Mouse (Mus musculus): ENCODE data around the gene Epp13.
A peak's percentile ranks its signal among the peaks of the same experiment; 100 is the strongest.
"Not testable (repeated sequence)": the region's sequence is repeated elsewhere in the genome, so short reads cannot be mapped to it uniquely, and the experiment has no call there.

Gene Epp13

GRCm38 (mm10) chr7:6252410-6252809, at the start of gene Epp13:
Gene Epp13 (plus strand): TSS chr7:6252710.
- no peak for DNase-seq (ENCODE audit: low spot score in 2 of 2)

GRCm38 (mm10) chr7:6204200-6204599, 48.3 kb upstream of the Epp13 start:
- no peak for DNase-seq (ENCODE audit: low spot score in 2 of 2)

GRCm38 (mm10) chr7:6213144-6213543, 39.4 kb upstream of the Epp13 start:
- no peak for DNase-seq (ENCODE audit: low spot score in 2 of 2)

- not testable (repeated sequence) for DNase-seq (ENCODE audit: low spot score in 2 of 2)
Observed at GRCm38 (mm10) chr7:6214691-6215090, 37.8 kb upstream of the Epp13 start.

- DNase-seq (ENCODE audit: low spot score in 2 of 2) = no peak
Observed at GRCm38 (mm10) chr7:6220147-6220546, 32.4 kb upstream of the Epp13 start.

- no peak for DNase-seq (ENCODE audit: low spot score in 2 of 2)
Observed at GRCm38 (mm10) chr7:6221978-6222377, 30.5 kb upstream of the Epp13 start, which contains the start of gene Zscan5b. Gene Zscan5b (plus strand): TSS chr7:6222278.

GRCm38 (mm10) chr7:6228491-6228890, 24.0 kb upstream of the Epp13 start:
- DNase-seq (ENCODE audit: low spot score in 2 of 2) = not testable (repeated sequence)

GRCm38 (mm10) chr7:6239787-6240186, 12.7 kb upstream of the Epp13 start:
- DNase-seq (ENCODE audit: low spot score in 2 of 2) = no peak

- DNase-seq (ENCODE audit: low spot score in 2 of 2) = peak in 1 of 2 experiments; percentile 8
Observed at GRCm38 (mm10) chr7:6240841-6241425, 11.6 kb upstream of the Epp13 start.

GRCm38 (mm10) chr7:6244361-6245292, 7.9 kb upstream of the Epp13 start:
- DNase-seq (ENCODE audit: low spot score in 2 of 2) = no peak

GRCm38 (mm10) chr7:6254451-6254850, 1.9 kb downstream of the Epp13 start:
- DNase-seq (ENCODE audit: low spot score in 2 of 2) = no peak

GRCm38 (mm10) chr7:6257386-6257785, 4.9 kb downstream of the Epp13 start:
- DNase-seq (ENCODE audit: low spot score in 2 of 2) = no peak

- DNase-seq (ENCODE audit: low spot score in 2 of 2) = no peak
Observed at GRCm38 (mm10) chr7:6258232-6259220, 6.0 kb downstream of the Epp13 start.

GRCm38 (mm10) chr7:6260004-6260403, 7.5 kb downstream of the Epp13 start:
- not testable (repeated sequence) for DNase-seq (ENCODE audit: low spot score in 2 of 2)

- DNase-seq (ENCODE audit: low spot score in 2 of 2) = no peak
Observed at GRCm38 (mm10) chr7:6262120-6262519, 9.6 kb downstream of the Epp13 start.

- DNase-seq (ENCODE audit: low spot score in 2 of 2) = no peak
Observed at GRCm38 (mm10) chr7:6262984-6263383, 10.5 kb downstream of the Epp13 start.

GRCm38 (mm10) chr7:6265695-6266094, 13.2 kb downstream of the Epp13 start:
- no peak for DNase-seq (ENCODE audit: low spot score in 2 of 2)

GRCm38 (mm10) chr7:6277906-6278305, 25.4 kb downstream of the Epp13 start:
- DNase-seq (ENCODE audit: low spot score in 2 of 2) = no peak

- no peak for DNase-seq (ENCODE audit: low spot score in 2 of 2)
Observed at GRCm38 (mm10) chr7:6282749-6283148, 30.2 kb downstream of the Epp13 start.

- DNase-seq (ENCODE audit: low spot score in 2 of 2) = peak; percentile 64 to 70
Observed at GRCm38 (mm10) chr7:6283451-6284075, 31.1 kb downstream of the Epp13 start.

- no peak for DNase-seq (ENCODE audit: low spot score in 2 of 2)
Observed at GRCm38 (mm10) chr7:6284442-6285012, 32.0 kb downstream of the Epp13 start.

All from urinary bladder, adult 18-20 months (tissue).